Mouse (Mus musculus) thymus, adult 2 months (tissue): ENCODE data around the gene Atg7. TPM values are rescaled to one million over a fixed set of nuclear protein-coding genes. Genes with fewer than 3 reads are reported as not detected.
"Not testable (repeated sequence)": the region's sequence is repeated elsewhere in the genome, so short reads cannot be mapped to it uniquely, and the experiment has no call there.

Source experiments
- DNase-seq: peaks from one replicate; pipeline ENCODE4 v3.0.0; 2021
- H3K27ac ChIP-seq: fragments of 200-500 bp; 2 replicates; pipeline ENCODE4 v1.5.1; 2012; ENCODE audit warnings: low read length, control low read depth; ENCODE audit not compliant: control insufficient read depth, insufficient read depth
- H3K27me3 ChIP-seq: fragments of 200-500 bp; 2 replicates; pipeline ENCODE4 v1.6.1; 2012; ENCODE audit warnings: mild to moderate bottlenecking, low read length, moderate library complexity, mixed read lengths; ENCODE audit not compliant: control insufficient read depth, insufficient read depth
- H3K36me3 ChIP-seq: fragments of 200-500 bp; 2 replicates; pipeline ENCODE4 v1.6.1; 2012; ENCODE audit warnings: mild to moderate bottlenecking, low read length, moderate library complexity; ENCODE audit not compliant: control insufficient read depth, insufficient read depth
- H3K4me1 ChIP-seq: fragments of 200-500 bp; replicated peaks from 2 replicates; pipeline ENCODE4 v1.6.1; 2012; ENCODE audit warnings: low read length; ENCODE audit not compliant: control insufficient read depth, insufficient read depth
- H3K4me3 ChIP-seq: fragments of 200-500 bp; 2 replicates; pipeline ENCODE4 v1.5.1; 2012; ENCODE audit warnings: mild to moderate bottlenecking, low read length, control low read depth, moderate library complexity; ENCODE audit not compliant: control insufficient read depth, insufficient read depth
- CTCF ChIP-seq: fragments of 200-500 bp; IDR thresholded peaks from 2 replicates; pipeline ENCODE4 v1.5.1; 2012; ENCODE audit warnings: mild to moderate bottlenecking, control low read depth, low read length, moderate library complexity, borderline replicate concordance; ENCODE audit not compliant: control insufficient read depth, poor library complexity, insufficient read depth; ENCODE audit errors: extremely low read depth
- POLR2A ChIP-seq: fragments of 200-500 bp; IDR thresholded peaks from 2 replicates; pipeline ENCODE4 v1.6.1; 2012; ENCODE audit warnings: mild to moderate bottlenecking, low read length, control low read depth, moderate library complexity; ENCODE audit not compliant: control insufficient read depth, poor library complexity, insufficient read depth; ENCODE audit errors: extremely low read depth
- WGBS: fragments of 180-500 bp; shearing (Covaris S2); methylation state at CpG from one replicate; pipeline ENCODE4 v1.1.7; 2018; 5-methylcytosine and 5-hydroxymethylcytosine counted together
- polyA plus RNA-seq: library from polyadenylated mRNA; depleted of rRNA; stranded (reverse); fragments of >200 nt; gene quantifications from 2 replicates; pipeline ENCODE4 v1.2.3, GENCODE M21; 2012

Atg7 gene
- polyA plus RNA-seq, 1 experiment = 18.2 TPM

GRCm38 (mm10) chr6:114886504-114887361, 243.8 kb downstream of the Atg7 start:
- H3K27ac ChIP-seq = no peak overlapping the region

DNA sequence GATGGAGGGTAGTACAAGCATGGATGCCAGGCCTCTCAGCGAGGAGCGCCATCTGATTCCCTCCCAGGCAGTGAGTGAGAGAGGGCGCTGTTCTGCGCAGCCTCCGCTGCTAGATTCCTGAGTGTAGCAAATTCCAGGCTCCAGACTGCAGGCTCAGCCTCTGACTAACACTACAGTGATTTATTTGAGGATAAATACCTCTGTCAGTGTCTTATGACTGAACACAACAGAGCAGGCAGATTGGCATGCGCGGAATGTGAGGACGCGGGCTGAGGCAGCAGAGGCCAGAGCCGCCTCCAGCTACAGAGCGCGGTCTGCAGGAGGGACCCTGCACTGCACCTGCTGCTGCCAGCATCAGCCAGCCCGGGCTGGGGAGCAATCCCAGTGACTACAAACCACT, 246.0 kb downstream of the Atg7 start:
- no peak for DNase-seq
- H3K27ac ChIP-seq = no peak overlapping the region
- no peaks in the 10 kb centered on the region for H3K27me3 ChIP-seq
- H3K4me3 ChIP-seq = no peak overlapping the region
- 89% methylated on average over 13 of the region's 13 CpGs for WGBS
- TF ChIP-seq POLR2A (no peak), CTCF (no peak)
- peaks cover 23% of the 10 kb centered on the region for H3K36me3 ChIP-seq
- H3K4me1 ChIP-seq = peaks cover 42% of the 10 kb centered on the region

More at GRCm38 (mm10) chr6:114886504-114887361, 243.8 kb downstream of the Atg7 start:
- H3K4me1 ChIP-seq = peaks cover 37% of the 10 kb centered on the region
- no peaks in the 10 kb centered on the region for H3K27me3 ChIP-seq
- no peak for DNase-seq
- TF ChIP-seq CTCF (no peak), POLR2A (no peak)
- no peak overlapping the region for H3K4me3 ChIP-seq
- peaks cover 23% of the 10 kb centered on the region for H3K36me3 ChIP-seq
- 79% methylated on average over 11 of the region's 11 CpGs for WGBS

DNA sequence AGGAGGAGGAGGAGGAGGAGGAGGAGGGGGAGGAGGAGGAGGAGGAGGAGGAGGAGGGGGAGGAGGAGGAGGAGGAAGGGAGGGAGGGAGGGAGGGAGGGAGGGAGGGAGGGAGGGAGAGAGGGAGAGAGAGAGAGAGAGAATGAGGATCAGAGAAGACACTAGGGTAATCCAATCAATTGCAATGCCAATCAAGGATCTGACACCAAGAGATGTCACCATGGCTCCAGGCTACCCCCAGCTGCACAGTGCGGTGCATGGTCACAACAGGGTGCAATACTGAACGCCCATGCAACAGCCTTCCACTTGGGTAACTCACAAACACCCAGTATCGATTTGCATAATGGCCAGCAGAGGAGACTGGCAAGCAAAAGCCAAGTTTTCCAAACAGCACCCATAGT, 247.1 kb downstream of the Atg7 start:
- peaks cover 44% of the 10 kb centered on the region for H3K4me1 ChIP-seq
- peaks cover 23% of the 10 kb centered on the region for H3K36me3 ChIP-seq
- WGBS = 95% methylated on average over 3 of the region's 3 CpGs
- H3K4me3 ChIP-seq, DNase-seq, H3K27ac ChIP-seq, H3K27me3 ChIP-seq: not testable (repeated sequence)

GRCm38 (mm10) chr6:114890411-114891115, 247.7 kb downstream of the Atg7 start:
- 85% methylated on average over 19 of the region's 19 CpGs for WGBS
- H3K27me3 ChIP-seq = no peaks in the 10 kb centered on the region
- no peak overlapping the region for H3K4me3 ChIP-seq
- DNase-seq = no peak
- H3K27ac ChIP-seq = no peak overlapping the region
- TF ChIP-seq POLR2A (no peak), CTCF (no peak)
- peaks cover 48% of the 10 kb centered on the region for H3K4me1 ChIP-seq
- H3K36me3 ChIP-seq = peaks cover 22% of the 10 kb centered on the region

GRCm38 (mm10) chr6:114891272-114891671, 248.4 kb downstream of the Atg7 start:
- H3K4me1 ChIP-seq = peaks cover 45% of the 10 kb centered on the region
- TF ChIP-seq CTCF = no peak
- no peak for TF ChIP-seq POLR2A
- DNase-seq = no peak
- no peaks in the 10 kb centered on the region for H3K27me3 ChIP-seq
- no peak overlapping the region for H3K27ac ChIP-seq
- no peak overlapping the region for H3K4me3 ChIP-seq
- H3K36me3 ChIP-seq = peaks cover 16% of the 10 kb centered on the region
- WGBS = 95% methylated on average over 12 of the region's 12 CpGs

DNA sequence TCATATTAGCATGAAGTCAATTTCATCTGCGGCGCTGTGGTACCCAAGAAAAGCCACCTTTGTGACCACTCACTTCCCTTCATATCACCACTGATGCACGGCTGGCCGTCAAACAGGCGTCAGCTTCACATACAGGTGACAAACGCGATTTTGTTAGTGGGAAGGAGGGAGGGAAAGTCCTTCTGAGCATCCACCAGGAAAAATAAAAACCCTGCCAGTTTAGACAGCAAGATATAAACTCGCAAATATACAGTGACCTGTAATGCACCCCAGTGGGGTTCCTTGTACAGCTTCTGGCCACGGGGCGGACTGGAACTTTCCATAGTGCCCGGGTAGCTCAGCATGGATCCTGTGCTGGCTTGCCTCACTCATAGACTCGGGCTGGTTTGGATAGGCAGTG, 248.9 kb downstream of the Atg7 start:
- H3K4me1 ChIP-seq = peaks cover 44% of the 10 kb centered on the region
- H3K27me3 ChIP-seq = no peaks in the 10 kb centered on the region
- no peak overlapping the region for H3K27ac ChIP-seq
- DNase-seq = no peak
- peaks cover 16% of the 10 kb centered on the region for H3K36me3 ChIP-seq
- no peak overlapping the region for H3K4me3 ChIP-seq
- 56% methylated on average over 12 of the region's 12 CpGs for WGBS
- TF ChIP-seq POLR2A (no peak), CTCF (no peak)
